Mouse (Mus musculus) limb, embryonic 12.5 days (tissue): ENCODE data around the gene Gm15093. TPM values are rescaled to one million over a fixed set of nuclear protein-coding genes. Genes with fewer than 3 reads are reported as not detected.
"Not testable (repeated sequence)": the region's sequence is repeated elsewhere in the genome, so short reads cannot be mapped to it uniquely, and the experiment has no call there.

Source experiments
- ATAC-seq: fragments of 200-750 bp; cut with Nextera tagmentation; 2 replicates; pipeline ENCODE4 v1.8.0; 2017; ENCODE audit warnings: low read depth, moderate TSS enrichment; ENCODE audit not compliant: insufficient number of reproducible peaks, insufficient read depth, low FRiP score, low TSS enrichment
- H3K27ac ChIP-seq: fragments of 300-500 bp; sonication (generic); 2 replicates; pipeline ENCODE4 v1.5.1; 2016; ENCODE audit warnings: mild to moderate bottlenecking, moderate library complexity
- H3K27me3 ChIP-seq: fragments of 300-500 bp; sonication (generic); 2 replicates; pipeline ENCODE4 v1.6.1; 2016; ENCODE audit warnings: mild to moderate bottlenecking, moderate library complexity
- H3K36me3 ChIP-seq: fragments of 300-500 bp; sonication (generic); 2 replicates; pipeline ENCODE4 v1.6.1; 2016; ENCODE audit warnings: mild to moderate bottlenecking, moderate library complexity
- H3K4me1 ChIP-seq: fragments of 300-500 bp; sonication (generic); replicated peaks from 2 replicates; pipeline ENCODE4 v1.6.1; 2016
- H3K4me2 ChIP-seq: fragments of 300-500 bp; sonication (generic); 2 replicates; pipeline ENCODE4 v1.6.1; 2016; ENCODE audit warnings: mild to moderate bottlenecking, moderate library complexity
- H3K4me3 ChIP-seq: fragments of 300-500 bp; sonication (generic); replicated peaks from 2 replicates; pipeline ENCODE4 v1.5.1; 2016; ENCODE audit warnings: mild to moderate bottlenecking
- H3K9ac ChIP-seq: fragments of 300-500 bp; sonication (generic); replicated peaks from 2 replicates; pipeline ENCODE4 v1.6.1; 2016; ENCODE audit warnings: mild to moderate bottlenecking, moderate library complexity
- H3K9me3 ChIP-seq: fragments of 300-500 bp; sonication (generic); 2 replicates; pipeline ENCODE4 v1.6.1; 2016; ENCODE audit warnings: mild to moderate bottlenecking, moderate library complexity
- WGBS: fragments of 180-500 bp; shearing (Covaris S2); methylation state at CpG from one replicate; pipeline ENCODE4 v1.1.7; 2016; 5-methylcytosine and 5-hydroxymethylcytosine counted together
- polyA plus RNA-seq: library from polyadenylated mRNA; unstranded; fragments of >200 nt; fragmentation: Nextera tagmentation; extraction: Ambion mirVana; gene quantifications from 2 replicates; pipeline ENCODE4 v1.2.1, GENCODE M21; 2016

Gm15093 gene
- polyA plus RNA-seq: not detected in 2 replicates

GRCm38 (mm10) chrX:149272077-149272476, at the start of gene Gm15093:
Gm15093 (plus strand) TSS chrX:149272377.
- H3K4me2 ChIP-seq, H3K9me3 ChIP-seq, H3K27ac ChIP-seq, H3K4me3 ChIP-seq, H3K27me3 ChIP-seq, H3K9ac ChIP-seq, H3K36me3 ChIP-seq, ATAC-seq, H3K4me1 ChIP-seq: not testable (repeated sequence)
- WGBS: no CpG with 5 or more reads among the region's 1 CpGs

Other genes with a start within 250 kb of the Gm15093 start
- gene Ott, start 198.1 kb upstream of the Gm15093 start, polyA plus RNA-seq: not detected in 2 replicates
- gene Gm15085, start 175.2 kb downstream of the Gm15093 start, polyA plus RNA-seq: not detected in 2 replicates